Mouse (Mus musculus) thymus, adult 2 months (tissue): ENCODE data around the gene Ackr3. TPM values are rescaled to one million over a fixed set of nuclear protein-coding genes. Genes with fewer than 3 reads are reported as not detected.

ENCODE experiments used
- DNase-seq: peaks from one replicate; pipeline ENCODE4 v3.0.0; 2021
- H3K27ac ChIP-seq: fragments of 200-500 bp; 2 replicates; pipeline ENCODE4 v1.5.1; 2012; ENCODE audit warnings: low read length, control low read depth; ENCODE audit not compliant: control insufficient read depth, insufficient read depth
- H3K27me3 ChIP-seq: fragments of 200-500 bp; 2 replicates; pipeline ENCODE4 v1.6.1; 2012; ENCODE audit warnings: mild to moderate bottlenecking, low read length, moderate library complexity, mixed read lengths; ENCODE audit not compliant: control insufficient read depth, insufficient read depth
- H3K36me3 ChIP-seq: fragments of 200-500 bp; 2 replicates; pipeline ENCODE4 v1.6.1; 2012; ENCODE audit warnings: mild to moderate bottlenecking, low read length, moderate library complexity; ENCODE audit not compliant: control insufficient read depth, insufficient read depth
- H3K4me1 ChIP-seq: fragments of 200-500 bp; replicated peaks from 2 replicates; pipeline ENCODE4 v1.6.1; 2012; ENCODE audit warnings: low read length; ENCODE audit not compliant: control insufficient read depth, insufficient read depth
- H3K4me3 ChIP-seq: fragments of 200-500 bp; 2 replicates; pipeline ENCODE4 v1.5.1; 2012; ENCODE audit warnings: mild to moderate bottlenecking, low read length, control low read depth, moderate library complexity; ENCODE audit not compliant: control insufficient read depth, insufficient read depth
- CTCF ChIP-seq: fragments of 200-500 bp; IDR thresholded peaks from 2 replicates; pipeline ENCODE4 v1.5.1; 2012; ENCODE audit warnings: mild to moderate bottlenecking, control low read depth, low read length, moderate library complexity, borderline replicate concordance; ENCODE audit not compliant: control insufficient read depth, poor library complexity, insufficient read depth; ENCODE audit errors: extremely low read depth
- POLR2A ChIP-seq: fragments of 200-500 bp; IDR thresholded peaks from 2 replicates; pipeline ENCODE4 v1.6.1; 2012; ENCODE audit warnings: mild to moderate bottlenecking, low read length, control low read depth, moderate library complexity; ENCODE audit not compliant: control insufficient read depth, poor library complexity, insufficient read depth; ENCODE audit errors: extremely low read depth
- WGBS: fragments of 180-500 bp; shearing (Covaris S2); methylation state at CpG from one replicate; pipeline ENCODE4 v1.1.7; 2018; 5-methylcytosine and 5-hydroxymethylcytosine counted together
- polyA plus RNA-seq: library from polyadenylated mRNA; depleted of rRNA; stranded (reverse); fragments of >200 nt; gene quantifications from 2 replicates; pipeline ENCODE4 v1.2.3, GENCODE M21; 2012

Ackr3 gene
- polyA plus RNA-seq, 1 experiment: 24.7 TPM

- WGBS: 73% methylated on average over 5 of the region's 5 CpGs
- H3K4me1 ChIP-seq: no peaks in the 10 kb centered on the region
- H3K27me3 ChIP-seq: no peaks in the 10 kb centered on the region
- no peaks in the 10 kb centered on the region for H3K36me3 ChIP-seq
- H3K4me3 ChIP-seq: no peak overlapping the region
- DNase-seq: no peak
- TF ChIP-seq CTCF (no peak), POLR2A (no peak)
- no peak overlapping the region for H3K27ac ChIP-seq
Measured at GRCm38 (mm10) chr1:90182521-90182920, 21.3 kb upstream of the Ackr3 start.

GRCm38 (mm10) chr1:90183602-90184001 is 20.2 kb upstream of the Ackr3 start:
- H3K4me3 ChIP-seq: no peak overlapping the region
- WGBS: 81% methylated on average over 6 of the region's 6 CpGs
- DNase-seq: no peak
- H3K4me1 ChIP-seq: no peaks in the 10 kb centered on the region
- H3K36me3 ChIP-seq: no peaks in the 10 kb centered on the region
- no peak for TF ChIP-seq CTCF
- no peaks in the 10 kb centered on the region for H3K27me3 ChIP-seq
- no peak overlapping the region for H3K27ac ChIP-seq

- Histone ChIP-seq H3K27me3 (no peaks in the 10 kb centered on the region), H3K4me1 (no peaks in the 10 kb centered on the region), H3K27ac (no peak overlapping the region), H3K36me3 (no peaks in the 10 kb centered on the region), H3K4me3 (no peak overlapping the region)
- WGBS: 13% methylated on average over 4 of the region's 4 CpGs
- DNase-seq: no peak
- TF ChIP-seq CTCF (no peak), POLR2A (no peak)
Measured at GRCm38 (mm10) chr1:90186173-90186572, 17.6 kb upstream of the Ackr3 start.

DNA sequence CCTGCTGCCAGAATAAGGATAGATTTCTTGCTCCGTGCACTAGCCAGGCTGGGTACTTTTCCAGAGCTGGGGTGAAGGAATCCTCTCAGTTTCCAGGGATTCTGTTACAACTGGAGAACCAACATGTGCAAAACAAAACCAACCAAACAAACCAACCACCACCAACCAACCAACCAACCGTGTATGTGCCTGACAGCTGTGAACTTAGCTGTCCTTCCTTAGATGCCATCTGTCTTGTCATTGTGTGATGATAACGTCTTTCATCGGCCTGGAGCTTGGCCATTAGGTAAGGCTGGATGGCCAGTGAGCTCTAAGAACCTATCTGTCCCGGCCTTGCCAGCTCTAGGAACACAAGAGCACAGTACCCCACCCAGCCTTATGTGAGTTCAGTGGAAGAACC is 16.9 kb upstream of the Ackr3 start:
- WGBS: 90% methylated on average over 5 of the region's 5 CpGs
- Histone ChIP-seq H3K27me3 (no peaks in the 10 kb centered on the region), H3K4me1 (no peaks in the 10 kb centered on the region), H3K36me3 (no peaks in the 10 kb centered on the region), H3K27ac (no peak overlapping the region), H3K4me3 (no peak overlapping the region)
- DNase-seq: no peak
- no peak for TF ChIP-seq POLR2A
- TF ChIP-seq CTCF: no peak

- H3K27me3 ChIP-seq: no peaks in the 10 kb centered on the region
- WGBS: 95% methylated on average over 6 of the region's 6 CpGs
Measured at GRCm38 (mm10) chr1:90189046-90189445, 14.7 kb upstream of the Ackr3 start.

DNA sequence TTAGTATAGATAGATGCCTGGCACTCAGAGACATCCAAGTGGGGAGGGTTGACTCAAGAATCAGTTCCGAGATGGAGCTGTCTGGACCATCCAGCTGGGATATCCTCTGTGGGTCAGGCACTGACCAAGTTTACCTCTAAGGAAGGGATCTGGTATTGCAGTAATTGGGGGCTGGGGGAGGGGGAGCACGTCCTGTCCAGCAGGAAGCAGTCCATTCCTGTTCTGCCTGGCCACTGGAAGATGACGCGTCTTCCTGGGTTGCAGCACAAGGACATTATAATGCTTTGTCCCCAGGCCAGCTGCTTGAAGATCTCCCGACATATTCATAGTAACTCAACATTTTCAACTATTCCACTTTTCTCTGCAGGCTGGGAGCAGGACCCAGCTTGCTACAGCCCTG is 2.5 kb upstream of the Ackr3 start:
- Histone ChIP-seq H3K27ac (no peak overlapping the region), H3K27me3 (no peaks in the 10 kb centered on the region), H3K36me3 (no peaks in the 10 kb centered on the region), H3K4me3 (no peak overlapping the region), H3K4me1 (0 out of 2 replicates have a peak, but pooled peaks cover 2% of the 10 kb centered on the region)
- 85% methylated on average over 5 of the region's 5 CpGs for WGBS
- TF ChIP-seq CTCF (no peak), POLR2A (no peak)
- no peak for DNase-seq

More at GRCm38 (mm10) chr1:90189046-90189445, 14.7 kb upstream of the Ackr3 start:
- no peak overlapping the region for H3K27ac ChIP-seq
- no peak overlapping the region for H3K4me3 ChIP-seq
- TF ChIP-seq POLR2A (no peak), CTCF (no peak)
- H3K4me1 ChIP-seq: no peaks in the 10 kb centered on the region
- H3K36me3 ChIP-seq: no peaks in the 10 kb centered on the region
- no peak for DNase-seq

DNA sequence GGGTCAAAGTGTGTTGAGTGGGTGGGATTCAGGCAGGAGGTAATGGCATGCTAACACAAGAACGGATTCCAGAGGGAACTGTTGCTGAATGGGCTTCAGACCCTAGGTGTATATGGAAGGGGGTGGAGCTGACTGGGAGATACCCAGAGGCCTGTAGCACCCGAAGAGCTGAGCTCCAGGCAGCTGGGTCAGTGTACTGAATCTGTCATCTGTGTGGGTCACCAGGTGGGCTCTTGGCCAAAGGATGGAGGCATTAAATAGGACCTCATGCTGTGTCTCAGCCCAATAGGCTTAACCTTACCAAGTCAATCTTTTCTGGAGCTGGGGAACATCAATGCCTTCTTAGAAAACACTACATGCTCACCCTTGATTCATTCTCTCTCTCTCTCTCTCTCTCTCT is 2.1 kb upstream of the Ackr3 start:
- Histone ChIP-seq H3K27ac (no peak overlapping the region), H3K27me3 (no peaks in the 10 kb centered on the region), H3K36me3 (no peaks in the 10 kb centered on the region), H3K4me3 (no peak overlapping the region), H3K4me1 (0 out of 2 replicates have a peak, but pooled peaks cover 2% of the 10 kb centered on the region)
- DNase-seq: no peak
- WGBS: 64% methylated on average over 2 of the region's 2 CpGs
- TF ChIP-seq CTCF: no peak
- no peak for TF ChIP-seq POLR2A
